ENCODE assay signal across 10 mouse cellular contexts in genomic region chr9:108949231-108949966, GRCm38 (mm10). TPM values are rescaled to one million over a fixed set of nuclear protein-coding genes. Genes with fewer than 3 reads are reported as not detected.
A peak's percentile ranks its signal among the peaks of the same experiment; 100 is the strongest.
DNase-seq lines count a peak whose midpoint lies in the region; ATAC-seq and TF ChIP-seq lines count a peak whose summit lies in the region.
"Had no signal": no experiment of that assay in that cellular context is flagged by ENCODE, and none has a peak within 500 bp of the region (broad histone marks: within the 10 kb centered on the region; RNA-seq: fewer than 3 reads in every experiment).

No protein-coding gene starts in this region.

- H3K4me2 ChIP-seq in neural tube, embryonic 13.5 days: no peak overlapping the region
- no peak overlapping the region for H3K4me2 ChIP-seq in stomach, embryonic 15.5 days
- no peak overlapping the region for H3K4me2 ChIP-seq in liver, postnatal 0 days (ENCODE audit: low read depth, low read length)

- H3K36me3 ChIP-seq in neural tube, embryonic 13.5 days: peaks cover 68% of the 10 kb centered on the region
- peaks cover 57% of the 10 kb centered on the region for H3K36me3 ChIP-seq in stomach, embryonic 15.5 days
- H3K36me3 ChIP-seq in liver, postnatal 0 days (replicated peaks; ENCODE audit: insufficient read depth, low read length): peaks cover 58% of the 10 kb centered on the region

- TF ChIP-seq CTCF in liver, postnatal 0 days (IDR thresholded peaks at IDR 0.05; ENCODE audit: low read depth): no peak

- no peak overlapping the region for H3K9ac ChIP-seq in neural tube, embryonic 13.5 days
- no peak overlapping the region for H3K9ac ChIP-seq in stomach, embryonic 15.5 days
- no peak overlapping the region for H3K9ac ChIP-seq in liver, postnatal 0 days (replicated peaks)

- peaks cover 3% of the 10 kb centered on the region; the same call in 1 of the 2 replicates for H3K4me1 ChIP-seq in neural tube, embryonic 13.5 days (replicated peaks)
- peaks cover 16% of the 10 kb centered on the region for H3K4me1 ChIP-seq in stomach, embryonic 15.5 days
- no peaks in the 10 kb centered on the region for H3K4me1 ChIP-seq in liver, postnatal 0 days (ENCODE audit: insufficient read depth)

- DNase-seq in neural tube, embryonic 10.5 days (ENCODE audit: extremely low spot score, low spot score): no peak
- DNase-seq in gastrocnemius, adult 8-10 months (ENCODE audit: low spot score in 2 of 2): peak; percentile 56
- peak; percentile 24 for DNase-seq in kidney, adult 9 months
- no peak for DNase-seq in liver, postnatal 0 days
- no peak for DNase-seq in right cerebral cortex, postnatal 25 days
- DNase-seq in adrenal gland, adult 2 months: no peak

- H3K27ac ChIP-seq in neural tube, embryonic 13.5 days (replicated peaks): peak overlapping the region; percentile 9; the same call in 1 of the 2 replicates
- peak overlapping the region; percentile 86 for H3K27ac ChIP-seq in stomach, embryonic 15.5 days
- H3K27ac ChIP-seq in liver, postnatal 0 days (ENCODE audit: low read depth): no peak overlapping the region

- peaks cover 26% of the 10 kb centered on the region for H3K27me3 ChIP-seq in neural tube, embryonic 13.5 days
- 0 out of 2 replicates have a peak, but pooled peaks cover 7% of the 10 kb centered on the region for H3K27me3 ChIP-seq in stomach, embryonic 15.5 days (replicated peaks)
- peaks cover 13% of the 10 kb centered on the region; the same call in 1 of the 2 replicates for H3K27me3 ChIP-seq in liver, postnatal 0 days (ENCODE audit: insufficient read depth, low read length)
- H3K27me3 ChIP-seq: Patski had no signal

- no peak for ATAC-seq in neural tube, embryonic 13.5 days (ENCODE audit: low read depth)
- peak; percentile 74 for ATAC-seq in stomach, embryonic 15.5 days (ENCODE audit: insufficient read depth, low FRiP score, low read depth)
- no peak for ATAC-seq in liver, postnatal 0 days
- ATAC-seq: Patski had no signal

- TF ChIP-seq EP300 in liver, postnatal 0 days (IDR thresholded peaks at IDR 0.05; ENCODE audit: low read depth): no peak

- WGBS in neural tube, embryonic 13.5 days: 88% methylated on average over 13 of the region's 13 CpGs
- 58% methylated on average over 13 of the region's 13 CpGs for WGBS in stomach, embryonic 15.5 days
- 80% methylated on average over 13 of the region's 13 CpGs for WGBS in liver, postnatal 0 days (ENCODE audit: insufficient replicate concordance)

- no peak overlapping the region for H3K4me3 ChIP-seq in neural tube, embryonic 13.5 days
- H3K4me3 ChIP-seq in stomach, embryonic 15.5 days (replicated peaks): no peak overlapping the region
- no peak overlapping the region for H3K4me3 ChIP-seq in liver, postnatal 0 days (ENCODE audit: low read depth, low read length)

- H3K9me3 ChIP-seq in neural tube, embryonic 13.5 days: no peaks in the 10 kb centered on the region
- H3K9me3 ChIP-seq in stomach, embryonic 15.5 days: no peaks in the 10 kb centered on the region
- no peaks in the 10 kb centered on the region for H3K9me3 ChIP-seq in liver, postnatal 0 days (ENCODE audit: low read length)

RNA-seq across cellular contexts. Expression of gene Col7a1, which starts 4.0 kb away (rescaled TPM):
- polyA plus RNA-seq in neural tube, embryonic 13.5 days (2015; fragmentation: Nextera tagmentation; extraction: Ambion mirVana): 1.7 and 2.2 TPM in 2 replicates
- 1 to 10 TPM; 1.2 to 3.1 (median 2.2) TPM for total RNA-seq in gastrocnemius, adult 8-10 months (2022)
- polyA plus RNA-seq in stomach, embryonic 15.5 days (2015; fragmentation: Nextera tagmentation; extraction: Ambion mirVana): 5.9 and 6.6 TPM in 2 replicates
- polyA plus RNA-seq in liver, postnatal 0 days (2015; fragmentation: Nextera tagmentation; extraction: Ambion mirVana): 0.05 and 0.13 TPM in 2 replicates
- total RNA-seq in adrenal gland, adult 2 months (2021): 1 to 10 TPM; 3.1 to 3.3 TPM
- 4.6 and 6.6 TPM in 2 replicates for polyA plus RNA-seq in adrenal gland, adult 2 months (2012; rRNA removed)

RNA-seq across cellular contexts. Expression of gene Uqcrc1, which starts 13.0 kb away (rescaled TPM):
- polyA plus RNA-seq in neural tube, embryonic 13.5 days (2015; fragmentation: Nextera tagmentation; extraction: Ambion mirVana): 399 and 434 TPM in 2 replicates
- total RNA-seq in gastrocnemius, adult 8-10 months (2022): 100 to 1,000 TPM; 799 to 932 (median 902) TPM
- polyA plus RNA-seq in stomach, embryonic 15.5 days (2015; fragmentation: Nextera tagmentation; extraction: Ambion mirVana): 499 and 511 TPM in 2 replicates
- polyA plus RNA-seq in liver, postnatal 0 days (2015; fragmentation: Nextera tagmentation; extraction: Ambion mirVana): 333 and 345 TPM in 2 replicates
- total RNA-seq in adrenal gland, adult 2 months (2021): 100 to 1,000 TPM; 546 to 765 TPM
- 797 and 881 TPM in 2 replicates for polyA plus RNA-seq in adrenal gland, adult 2 months (2012; rRNA removed)

RNA-seq across cellular contexts. Expression of gene Tmem89, which starts 35.0 kb away (rescaled TPM):
- not detected in 2 replicates for polyA plus RNA-seq in neural tube, embryonic 13.5 days (2015; fragmentation: Nextera tagmentation; extraction: Ambion mirVana)
- total RNA-seq in gastrocnemius, adult 8-10 months (2022): under 1 TPM in 1 of 4 experiments, not detected in 3; 0.53 TPM
- not detected in 2 replicates for polyA plus RNA-seq in stomach, embryonic 15.5 days (2015; fragmentation: Nextera tagmentation; extraction: Ambion mirVana)
- not detected in 2 replicates for polyA plus RNA-seq in liver, postnatal 0 days (2015; fragmentation: Nextera tagmentation; extraction: Ambion mirVana)
- total RNA-seq in adrenal gland, adult 2 months (2021): under 1 TPM in 1 of 2 experiments, not detected in 1; 0.61 TPM
- polyA plus RNA-seq in adrenal gland, adult 2 months (2012; rRNA removed): 0.15 TPM in 1 of 2 replicates, not detected in the other
- total RNA-seq: liver, adult 2 months had no signal
- polyA plus RNA-seq: Patski had no signal

RNA-seq across cellular contexts. Expression of gene Ucn2, which starts 36.4 kb away (rescaled TPM):
- polyA plus RNA-seq in neural tube, embryonic 13.5 days (2015; fragmentation: Nextera tagmentation; extraction: Ambion mirVana): not detected in 2 replicates
- total RNA-seq in gastrocnemius, adult 8-10 months (2022): 1 to 10 TPM in 1 of 4 experiments, under 1 TPM in 2, not detected in 1; 0.27 to 1.2 (median 0.51) TPM
- polyA plus RNA-seq in stomach, embryonic 15.5 days (2015; fragmentation: Nextera tagmentation; extraction: Ambion mirVana): 0.12 and 0.19 TPM in 2 replicates
- polyA plus RNA-seq in liver, postnatal 0 days (2015; fragmentation: Nextera tagmentation; extraction: Ambion mirVana): not detected in 2 replicates
- under 1 TPM in 1 of 2 experiments, not detected in 1; 0.58 TPM for total RNA-seq in adrenal gland, adult 2 months (2021)
- 0.47 and 0.50 TPM in 2 replicates for polyA plus RNA-seq in adrenal gland, adult 2 months (2012; rRNA removed)
- total RNA-seq: liver, adult 2 months had no signal
- polyA plus RNA-seq: liver, adult 2 months had no signal

RNA-seq across cellular contexts. Expression of gene Pfkfb4, which starts 42.2 kb away (rescaled TPM):
- polyA plus RNA-seq in neural tube, embryonic 13.5 days (2015; fragmentation: Nextera tagmentation; extraction: Ambion mirVana): 19.9 and 22.4 TPM in 2 replicates
- 10 to 100 TPM; 21.5 to 37.8 (median 35.0) TPM for total RNA-seq in gastrocnemius, adult 8-10 months (2022)
- 9.6 and 10.2 TPM in 2 replicates for polyA plus RNA-seq in stomach, embryonic 15.5 days (2015; fragmentation: Nextera tagmentation; extraction: Ambion mirVana)
- 3.1 and 3.8 TPM in 2 replicates for polyA plus RNA-seq in liver, postnatal 0 days (2015; fragmentation: Nextera tagmentation; extraction: Ambion mirVana)
- 1 to 10 TPM; 5.5 to 8.7 TPM for total RNA-seq in adrenal gland, adult 2 months (2021)
- polyA plus RNA-seq in adrenal gland, adult 2 months (2012; rRNA removed): 10.6 and 14.1 TPM in 2 replicates

Comparison
In these comparisons a context has a peak if more than half of its experiments do, and no peak if none do; other contexts are left out.
1. DNase-seq: peak in gastrocnemius, adult 8-10 months (2 of 2) and kidney, adult 9 months (single experiment); none in neural tube, embryonic 10.5 days (single experiment), liver, postnatal 0 days (single experiment), right cerebral cortex, postnatal 25 days (single experiment) and adrenal gland, adult 2 months (single experiment).